Mouse (Mus musculus) CH12.LX (cell line): ENCODE results near the gene Galk2. TPM values are rescaled to one million over a fixed set of nuclear protein-coding genes. Genes with fewer than 3 reads are reported as not detected.

ENCODE experiments used
- DNase-seq: peaks from one replicate; pipeline ENCODE4 v3.0.0-alpha.2; 2013; ENCODE audit errors: extremely low read depth
- H3K27ac ChIP-seq: 2 replicates; pipeline ENCODE4 v1.5.1; 2012; ENCODE audit warnings: low read depth, mild to moderate bottlenecking, control low read depth, moderate library complexity; ENCODE audit not compliant: insufficient read depth
- H3K27me3 ChIP-seq: replicated peaks from 2 replicates; pipeline ENCODE3; 2012; ENCODE audit warnings: inconsistent platforms
- H3K36me3 ChIP-seq, 2 experiments: replicated peaks in 1 of 2; 2 replicates each; pipeline versions ENCODE3 to v1.6.1; 2012; ENCODE audit warnings: inconsistent platforms in 1 of 2, low read length in 1 of 2, mild to moderate bottlenecking in 1 of 2, mixed read lengths in 1 of 2, moderate library complexity in 1 of 2; ENCODE audit not compliant: control insufficient read depth in 1 of 2, insufficient read depth in 1 of 2
- H3K4me1 ChIP-seq, 2 experiments: 2 replicates each; pipeline ENCODE4 v1.6.1; 2012; ENCODE audit warnings: inconsistent platforms in 1 of 2, moderate library complexity in 1 of 2; ENCODE audit not compliant: insufficient read depth in 2 of 2, control insufficient read depth in 1 of 2
- H3K4me2 ChIP-seq: 2 replicates; pipeline ENCODE4 v1.6.1; 2012; ENCODE audit warnings: low read depth, mild to moderate bottlenecking, control low read depth; ENCODE audit not compliant: poor library complexity, insufficient read depth, severe bottlenecking
- H3K4me3 ChIP-seq, 3 experiments: fragments of 150-350 bp in 1 of 3; sonication (generic) in 1 of 3; replicated peaks in 1 of 3; 2 replicates each; pipeline versions ENCODE3 to v1.5.1; 2011 to 2012; ENCODE audit warnings: low read depth in 2 of 3, low read length in 2 of 3, mild to moderate bottlenecking in 2 of 3, moderate library complexity in 2 of 3, control low read depth in 1 of 3, improper control_type of control experiment in 1 of 3, inconsistent platforms in 1 of 3, mixed read lengths in 1 of 3; ENCODE audit not compliant: poor library complexity in 1 of 3
- H3K79me2 ChIP-seq: replicated peaks from 2 replicates; pipeline ENCODE4 v1.6.1; 2012; ENCODE audit warnings: mild to moderate bottlenecking, moderate library complexity; ENCODE audit not compliant: control insufficient read depth, poor library complexity, insufficient read depth, severe bottlenecking; ENCODE audit errors: extremely low read depth
- H3K9ac ChIP-seq: 2 replicates; pipeline ENCODE4 v1.6.1; 2012; ENCODE audit warnings: low read depth, mild to moderate bottlenecking, control low read depth, moderate library complexity; ENCODE audit not compliant: insufficient read depth
- H3K9me3 ChIP-seq: replicated peaks from 2 replicates; pipeline ENCODE3; 2012; ENCODE audit warnings: low read length, inconsistent platforms, mixed read lengths
- CHD1 ChIP-seq: IDR thresholded peaks from 2 replicates; pipeline ENCODE4 v1.6.1; 2012; ENCODE audit warnings: low read depth, low read length, improper control_type of control experiment, inconsistent platforms
- CHD2 ChIP-seq: IDR thresholded peaks from 2 replicates; pipeline ENCODE4 v1.6.1; 2011; ENCODE audit warnings: low read length, improper control_type of control experiment
- CTCF ChIP-seq, 2 experiments: IDR thresholded peaks in 1 of 2; conservative IDR thresholded peaks in 1 of 2; 2 replicates each; pipeline ENCODE4 v1.5.1; 2011 to 2012; ENCODE audit warnings: low read depth in 2 of 2, low read length in 2 of 2, improper control_type of control experiment in 1 of 2, inconsistent platforms in 1 of 2, mild to moderate bottlenecking in 1 of 2, moderate library complexity in 1 of 2
- E2F4 ChIP-seq: IDR thresholded peaks from 2 replicates; pipeline ENCODE4 v1.6.1; 2011; ENCODE audit warnings: low read depth, low read length, improper control_type of control experiment; ENCODE audit not compliant: insufficient replicate concordance
- EP300 ChIP-seq: IDR thresholded peaks from 2 replicates; pipeline ENCODE4 v1.6.1; 2011; ENCODE audit warnings: low read length, improper control_type of control experiment
- IRF4 ChIP-seq: IDR thresholded peaks from 2 replicates; pipeline ENCODE4 v1.6.1; 2014; ENCODE audit warnings: low read depth, mild to moderate bottlenecking, inconsistent platforms, low read length, improper control_type of control experiment
- JUN ChIP-seq: IDR thresholded peaks from 2 replicates; pipeline ENCODE4 v1.6.1; 2011; ENCODE audit warnings: low read depth, mild to moderate bottlenecking, low read length, improper control_type of control experiment, moderate library complexity; ENCODE audit not compliant: insufficient read depth
- JUND ChIP-seq: conservative IDR thresholded peaks from 2 replicates; pipeline ENCODE4 v1.6.1; 2011; ENCODE audit warnings: low read depth, low read length, improper control_type of control experiment
- KAT2A ChIP-seq: IDR thresholded peaks from 2 replicates; pipeline ENCODE4 v1.6.1; 2012; ENCODE audit warnings: low read length, improper control_type of control experiment, inconsistent platforms; ENCODE audit not compliant: insufficient replicate concordance
- MAFK ChIP-seq: IDR thresholded peaks from 2 replicates; pipeline ENCODE4 v1.6.1; 2011; ENCODE audit warnings: low read length, improper control_type of control experiment; ENCODE audit not compliant: insufficient replicate concordance
- MAX ChIP-seq: IDR thresholded peaks from 2 replicates; pipeline ENCODE4 v1.6.1; 2011; ENCODE audit warnings: low read length, improper control_type of control experiment
- MAZ ChIP-seq: IDR thresholded peaks from 2 replicates; pipeline ENCODE4 v1.6.1; 2012; ENCODE audit warnings: low read depth, mild to moderate bottlenecking, inconsistent platforms, low read length, improper control_type of control experiment, moderate library complexity
- MEF2A ChIP-seq: IDR thresholded peaks from 2 replicates; pipeline ENCODE4 v1.6.1; 2014; ENCODE audit warnings: low read depth, mild to moderate bottlenecking, inconsistent platforms, low read length, improper control_type of control experiment, borderline replicate concordance
- NELFE ChIP-seq: IDR thresholded peaks from 2 replicates; pipeline ENCODE4 v1.6.1; 2011; ENCODE audit warnings: low read depth, low read length, improper control_type of control experiment
- PAX5 ChIP-seq: IDR thresholded peaks from 2 replicates; pipeline ENCODE4 v1.6.1; 2012; ENCODE audit warnings: low read length, inconsistent platforms, mixed read lengths
- POLR2A ChIP-seq: IDR thresholded peaks from 2 replicates; pipeline ENCODE4 v1.6.1; 2011; ENCODE audit warnings: low read depth, mild to moderate bottlenecking, improper control_type of control experiment, low read length
- POLR2AphosphoS2 ChIP-seq: IDR thresholded peaks from 2 replicates; pipeline ENCODE4 v1.6.1; 2011; ENCODE audit warnings: low read depth, low read length, improper control_type of control experiment
- RAD21 ChIP-seq: IDR thresholded peaks from 2 replicates; pipeline ENCODE4 v1.6.1; 2011; ENCODE audit warnings: low read depth, mild to moderate bottlenecking, low read length, improper control_type of control experiment, moderate library complexity
- SIN3A ChIP-seq: IDR thresholded peaks from 2 replicates; pipeline ENCODE4 v1.6.1; 2012; ENCODE audit warnings: low read length, improper control_type of control experiment, inconsistent platforms
- SMC3 ChIP-seq: IDR thresholded peaks from 2 replicates; pipeline ENCODE4 v1.6.1; 2011; ENCODE audit warnings: low read depth, low read length, improper control_type of control experiment
- TCF12 ChIP-seq: IDR thresholded peaks from 2 replicates; pipeline ENCODE4 v1.6.1; 2014; ENCODE audit warnings: low read depth, mild to moderate bottlenecking, inconsistent platforms, low read length, improper control_type of control experiment
- ZKSCAN1 ChIP-seq: IDR thresholded peaks from 2 replicates; pipeline ENCODE4 v1.6.1; 2012; ENCODE audit warnings: low read depth, inconsistent platforms, low read length, improper control_type of control experiment, borderline replicate concordance
- dilution Hi-C: fragments of 300-500 bp; cut with MboI; formaldehyde crosslinking; loops from 2 replicates; pipeline ENCODE4 v1.14.3; 2020; ENCODE audit warnings: low sequenced_read_pairs; ENCODE audit not compliant: extremely low pct_unique_long_range_greater_than_20kb, extremely low pct_ligation_motif_present
- in situ Hi-C: fragments of 300-500 bp; cut with MboI; formaldehyde crosslinking; loops from 3 replicates; pipeline ENCODE4 v1.14.3; 2019; ENCODE audit warnings: low sequenced_read_pairs, low pct_ligation_motif_present, low pct_unique_long_range_greater_than_20kb, mixed read lengths
- polyA plus RNA-seq: library from polyadenylated mRNA; unstranded; fragments of >175 nt; gene quantifications from 2 replicates; pipeline ENCODE4 v1.2.1, GENCODE M21; 2012; ENCODE audit warnings: low read depth; ENCODE audit not compliant: insufficient read length
- total RNA-seq, 2 experiments: library from RNA; depleted of rRNA; stranded (reverse); fragments of 300-350 nt in 1 of 2; fragments of >200 nt in 1 of 2; gene quantifications; 2 replicates each; pipeline ENCODE4 v1.2.3; 2012 to 2014

Galk2 gene
- total and polyA plus RNA-seq, 3 experiments = 36.7 to 59.9 (median 41.8) TPM

DNA sequence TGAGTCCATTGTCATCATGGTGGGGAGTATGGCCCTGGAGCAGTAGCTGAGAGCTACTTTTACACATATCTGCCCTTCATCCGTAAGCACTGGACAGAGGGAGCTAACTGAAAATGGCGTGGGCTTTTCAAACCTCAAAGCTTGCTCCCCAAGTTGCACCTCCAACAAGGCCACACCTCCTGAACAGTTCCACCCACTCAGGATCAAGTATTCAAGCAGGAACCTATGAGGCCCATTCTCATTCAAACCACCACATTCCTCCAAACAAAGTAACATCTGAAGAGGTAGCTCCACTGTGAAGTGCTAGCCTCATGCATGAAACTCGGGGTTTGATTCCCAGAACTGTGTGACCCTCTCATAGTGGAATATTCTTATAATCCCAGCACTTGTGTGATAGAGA, 9.4 kb downstream of the Galk2 start:
- no peaks in the 10 kb centered on the region for H3K9me3 ChIP-seq
- peaks cover 14 to 41% of the 10 kb centered on the region in 2 experiments for H3K36me3 ChIP-seq
- peaks cover 7% of the 10 kb centered on the region; the same call in 1 of the 2 replicates for H3K79me2 ChIP-seq
- no peak overlapping the region for H3K4me3 ChIP-seq
- no peak for TF ChIP-seq MAFK
- TF ChIP-seq RAD21 = no peak
- TF ChIP-seq EP300 = no peak
- no peak for TF ChIP-seq NELFE
- no peak for TF ChIP-seq JUND
- TF ChIP-seq MAZ = no peak
- TF ChIP-seq KAT2A = no peak
- TF ChIP-seq IRF4 = no peak
- no peak for TF ChIP-seq POLR2AphosphoS2
- no peak for TF ChIP-seq E2F4
- no peak for TF ChIP-seq MEF2A
- no peak for TF ChIP-seq CTCF (conservative IDR thresholded peaks at IDR 0.05 in 1 of 2, IDR thresholded peaks at IDR 0.05 in 1 of 2; ENCODE audit: low read depth in 2 of 2, low read length in 2 of 2)
- no peak for TF ChIP-seq POLR2A
- no peak for TF ChIP-seq SIN3A
- TF ChIP-seq ZKSCAN1 = no peak
- TF ChIP-seq CHD1 = no peak
- no peak for TF ChIP-seq JUN
- no peak for TF ChIP-seq TCF12
- no peak for TF ChIP-seq SMC3
- TF ChIP-seq PAX5 = no peak
- H3K27ac ChIP-seq = no peak overlapping the region
- no peaks in the 10 kb centered on the region for H3K27me3 ChIP-seq
- H3K9ac ChIP-seq = no peak overlapping the region
- DNase-seq = no peak
- peaks cover 5 to 28% of the 10 kb centered on the region in 2 experiments for H3K4me1 ChIP-seq
- dilution Hi-C loops = no loop called here
- no peak overlapping the region for H3K4me2 ChIP-seq
- in situ Hi-C loops = no loop called here

GRCm38 (mm10) chr2:125870159-125870558, 11.2 kb downstream of the Galk2 start:
- Histone ChIP-seq H3K4me1 (peaks cover 3 to 27% of the 10 kb centered on the region in 2 experiments), H3K9me3 (no peaks in the 10 kb centered on the region), H3K4me2 (no peak overlapping the region), H3K9ac (no peak overlapping the region), H3K27ac (no peak overlapping the region), H3K79me2 (peaks cover 7% of the 10 kb centered on the region; the same call in 1 of the 2 replicates), H3K27me3 (no peaks in the 10 kb centered on the region), H3K4me3 (no peak overlapping the region), H3K36me3 (peaks cover 14 to 43% of the 10 kb centered on the region in 2 experiments)
- in situ Hi-C loops = no loop called here
- dilution Hi-C loops = no loop called here
- no peak for DNase-seq
- TF ChIP-seq EP300 (no peak), CHD2 (no peak), MAX (no peak), ZKSCAN1 (no peak), MAZ (no peak), CHD1 (no peak), JUND (no peak)
